Mouse (Mus musculus) spleen, adult 12 weeks (tissue): ENCODE data around the gene Olfr1408.

Experiments used
- DNase-seq: peaks from one replicate; pipeline ENCODE4 v3.0.0; 2022; ENCODE audit warnings: low spot score

Olfr1408 gene

DNA sequence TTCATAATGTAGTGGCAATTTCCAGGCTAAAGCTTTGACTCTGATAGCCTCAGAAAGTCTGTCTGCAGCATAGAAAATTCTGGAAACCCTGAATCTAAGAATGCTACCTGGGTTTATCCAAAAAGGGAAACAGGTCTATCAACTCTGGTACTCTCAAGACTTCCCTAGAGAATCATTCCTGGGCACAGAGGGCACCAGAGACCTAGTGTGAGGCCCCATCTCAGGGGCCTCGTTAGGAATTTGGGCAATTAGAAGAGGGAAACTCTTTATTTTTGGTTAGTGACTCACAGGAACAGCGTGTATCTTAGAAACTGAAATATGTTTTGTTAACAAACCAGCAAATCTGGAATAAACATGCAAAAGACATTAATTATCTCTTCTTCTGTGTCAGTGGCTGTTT lies at the start of gene Olfr1408:
Olfr1408 (minus strand) TSS at position 101 of the 400 bp plus-strand sequence.
- DNase-seq: no peak

- DNase-seq: no peak
Observed at GRCm38 (mm10) chr1:173174154-173174842, 37.1 kb upstream of the Olfr1408 start.
